ENCODE assay signal across 25 mouse cellular contexts in the genomic region with DNA sequence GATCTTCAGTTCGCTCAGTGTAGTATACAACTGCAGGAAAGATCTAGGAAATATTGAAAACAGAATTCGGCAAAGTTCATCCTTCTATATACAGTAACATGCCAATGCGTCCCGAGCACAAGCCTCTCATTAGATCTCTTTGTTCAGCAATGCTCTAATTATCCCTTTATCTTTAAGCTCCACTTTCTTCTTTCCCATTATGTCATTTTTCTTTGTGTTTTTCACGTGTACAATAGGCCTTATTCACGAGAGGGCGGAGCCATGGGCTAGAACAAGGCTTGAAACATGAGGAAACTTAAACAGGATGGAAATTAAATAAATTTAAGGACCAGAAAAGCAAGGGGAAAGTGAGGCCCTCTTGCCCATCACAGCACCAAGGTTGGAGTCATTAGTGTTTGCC.
"Had no signal": no experiment of that assay in that cellular context is flagged by ENCODE, and none has a peak within 500 bp of the region (broad histone marks: within the 10 kb centered on the region; RNA-seq: fewer than 3 reads in every experiment).

No protein-coding gene starts in this region.

- H3K9ac ChIP-seq: heart, embryonic 12.5 days; hindbrain, embryonic 12.5 days; hindbrain, embryonic 14.5 days; intestine, embryonic 15.5 days; kidney, embryonic 15.5 days; limb, embryonic 13.5 days; limb, embryonic 15.5 days had no signal

- H3K36me3 ChIP-seq: heart, embryonic 10.5 days; heart, embryonic 12.5 days; hindbrain, embryonic 10.5 days; hindbrain, embryonic 12.5 days; intestine, embryonic 15.5 days; kidney, embryonic 15.5 days; limb, embryonic 13.5 days; limb, embryonic 15.5 days had no signal

- H3K27ac ChIP-seq: gastrocnemius, adult 2 months; heart, embryonic 10.5 days; hindbrain, embryonic 10.5 days; hindbrain, embryonic 12.5 days; hindbrain, embryonic 14.5 days; intestine, embryonic 15.5 days; kidney, embryonic 15.5 days; kidney, postnatal 0 days; limb, embryonic 13.5 days; limb, embryonic 15.5 days had no signal

- H3K4me3 ChIP-seq: gastrocnemius, adult 2 months; heart, embryonic 10.5 days; heart, embryonic 12.5 days; hindbrain, embryonic 10.5 days; hindbrain, embryonic 12.5 days; intestine, embryonic 15.5 days; kidney, embryonic 15.5 days; limb, embryonic 13.5 days; limb, embryonic 15.5 days had no signal

- ATAC-seq: inflammation-experienced regulatory T-cells, adult 6 months; intestine, embryonic 15.5 days had no signal

- DNase-seq: gastrocnemius, adult 2 months; gastrocnemius, postnatal 10 days; gastrocnemius, postnatal 25 days; heart, adult 18-20 months; heart, postnatal 10 days; heart, postnatal 4 days; kidney, adult 11 months; kidney, adult 2 months; kidney, adult 9 months; kidney, postnatal 14 days; kidney, postnatal 36 days; layer of hippocampus, adult 9-11 months; layer of hippocampus, postnatal 36 days; left cerebral cortex, postnatal 4 days had no signal

- H3K4me1 ChIP-seq: hindbrain, embryonic 10.5 days; hindbrain, embryonic 12.5 days; kidney, embryonic 15.5 days had no signal

- H3K27me3 ChIP-seq: heart, embryonic 12.5 days; hindbrain, embryonic 12.5 days; intestine, embryonic 15.5 days; kidney, embryonic 15.5 days; limb, embryonic 13.5 days; limb, embryonic 15.5 days had no signal

- H3K4me2 ChIP-seq: heart, embryonic 12.5 days; hindbrain, embryonic 12.5 days; hindbrain, embryonic 14.5 days; intestine, embryonic 15.5 days; kidney, embryonic 15.5 days; limb, embryonic 13.5 days; limb, embryonic 15.5 days had no signal

- H3K9me3 ChIP-seq: heart, embryonic 10.5 days; heart, embryonic 12.5 days; hindbrain, embryonic 10.5 days; hindbrain, embryonic 12.5 days; intestine, embryonic 15.5 days; kidney, embryonic 15.5 days; limb, embryonic 13.5 days; limb, embryonic 15.5 days had no signal
